Mouse (Mus musculus) heart, adult 18-20 months (tissue): ENCODE data around the gene Zic5. TPM values are rescaled to one million over a fixed set of nuclear protein-coding genes. Genes with fewer than 3 reads are reported as not detected.

ENCODE experiments used
- DNase-seq, 2 experiments: peaks; one replicate each; pipeline ENCODE4 v3.0.0; 2021 to 2022; ENCODE audit warnings: mixed read lengths in 1 of 2
- total RNA-seq, 2 experiments: library from RNA; stranded (reverse); gene quantifications; 2 replicates each; pipeline ENCODE4 v1.2.3; 2021

Zic5 gene
- total RNA-seq, 2 experiments from 2014 or later: not detected

DNA sequence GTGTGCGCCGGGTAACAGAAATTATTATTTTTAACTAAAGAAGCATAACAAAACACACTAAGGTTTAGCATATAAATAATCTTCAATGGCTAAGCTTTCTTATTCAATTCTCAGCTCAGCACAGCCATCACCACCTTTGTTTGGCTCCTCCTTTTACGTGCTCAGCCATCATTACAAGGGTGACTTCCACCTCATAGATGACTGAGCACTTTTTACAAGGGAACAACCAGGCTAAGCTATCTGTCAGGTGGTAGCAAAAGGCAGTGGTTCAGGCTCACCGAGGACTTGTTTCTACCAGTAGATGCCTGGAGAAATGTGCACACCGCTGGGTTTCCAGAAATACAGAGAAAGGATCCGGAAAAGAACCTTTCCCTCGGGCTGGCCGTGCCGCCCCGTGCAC, 31.4 kb downstream of the Zic5 start:
- no peak for DNase-seq

DNA sequence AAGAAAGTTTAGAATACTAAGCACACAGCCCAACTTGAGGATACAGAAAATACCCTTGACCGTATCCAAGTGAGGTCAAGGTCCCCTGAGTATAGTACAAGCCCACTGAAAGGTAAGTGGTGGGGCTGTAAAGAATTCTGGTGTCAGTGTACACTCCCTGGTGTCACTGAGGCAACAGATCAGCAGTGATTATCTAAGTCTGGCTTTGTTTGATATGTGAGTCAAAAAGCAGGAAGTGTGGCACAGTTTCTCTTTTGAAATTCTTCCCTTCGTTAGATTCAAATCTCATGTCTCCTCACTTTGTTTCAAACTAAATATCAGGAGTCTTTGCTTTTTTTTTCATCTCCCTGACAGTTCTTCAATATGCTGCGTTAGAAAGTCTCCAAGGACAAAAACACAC, 32.9 kb downstream of the Zic5 start:
- DNase-seq: no peak

- no peak for DNase-seq
Observed at GRCm38 (mm10) chr14:122427654-122428053, 37.8 kb downstream of the Zic5 start.

DNA sequence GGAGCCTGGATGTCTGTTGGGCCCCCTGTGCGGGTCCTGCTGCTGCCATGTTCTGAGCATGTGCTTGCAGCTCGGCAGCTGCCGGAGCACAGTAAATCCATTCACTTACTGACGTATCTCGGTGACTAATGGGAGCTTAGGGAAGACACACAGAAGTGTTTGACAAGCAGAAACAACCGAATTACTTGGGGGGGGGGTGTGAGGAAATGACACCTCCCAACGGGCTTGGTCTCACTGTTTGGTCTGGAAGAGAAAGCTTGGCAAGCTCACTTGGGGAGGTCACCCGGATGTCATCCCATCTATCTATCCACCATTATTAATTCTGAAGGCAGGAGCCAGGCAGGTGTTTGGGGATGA, 38.3 kb downstream of the Zic5 start:
- no peak for DNase-seq

GRCm38 (mm10) chr14:122426529-122427203, 38.8 kb downstream of the Zic5 start:
- no peak for DNase-seq

DNA sequence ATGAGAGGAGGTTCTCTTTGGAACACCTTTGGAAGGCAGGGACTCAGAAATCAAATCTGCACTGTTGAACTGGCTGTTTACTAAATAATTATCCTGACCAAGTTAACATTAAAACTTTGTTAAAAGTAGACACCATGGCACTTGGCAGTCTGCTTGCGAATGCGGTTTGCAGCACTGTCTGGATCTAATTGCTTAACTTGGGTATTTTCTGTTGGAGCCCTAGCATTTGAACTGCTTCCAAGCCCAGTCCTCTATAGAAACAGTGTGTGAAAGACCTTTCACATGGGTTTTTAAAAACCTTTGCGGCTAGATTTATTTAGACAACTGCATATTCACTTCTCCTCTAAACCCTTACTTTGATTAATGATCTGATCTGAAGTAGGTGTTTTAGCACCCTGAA, 41.0 kb downstream of the Zic5 start:
- DNase-seq: no peak

GRCm38 (mm10) chr14:122416166-122416771, 49.2 kb downstream of the Zic5 start:
- DNase-seq: no peak

GRCm38 (mm10) chr14:122414786-122415185, 50.7 kb downstream of the Zic5 start:
- DNase-seq: no peak

DNA sequence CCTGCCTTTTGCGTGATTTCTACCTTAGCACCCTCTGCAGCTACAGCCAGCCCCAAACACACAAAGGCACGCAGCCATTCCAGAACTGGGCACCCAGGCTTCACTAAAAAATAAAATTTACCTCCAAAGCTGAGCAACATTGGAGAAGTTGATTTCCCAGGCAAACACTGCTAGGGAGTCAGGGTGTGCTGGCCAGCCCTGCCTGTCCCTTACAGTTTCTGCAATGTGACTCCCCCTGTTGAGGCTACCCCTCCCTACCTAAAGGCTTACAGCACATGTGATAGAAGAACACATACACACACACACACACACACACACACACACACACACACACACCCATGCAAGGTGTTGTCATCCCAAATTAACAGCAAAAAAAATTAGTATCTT, 51.9 kb downstream of the Zic5 start:
- DNase-seq: no peak

- DNase-seq: no peak
Observed at GRCm38 (mm10) chr14:122412841-122413541, 52.5 kb downstream of the Zic5 start.

Other genes starting within 250 kb of the Zic5 start
- not detected for gene Gm5089, start 14.6 kb downstream of the Zic5 start, total RNA-seq
- not detected for gene Zic2, start 9.8 kb upstream of the Zic5 start, total RNA-seq
- gene Gm10837, start 24.9 kb upstream of the Zic5 start, total RNA-seq: not detected
- gene Pcca, start 68.6 kb upstream of the Zic5 start, total RNA-seq: 100 to 1,000 TPM in 1 of 2 experiments, 10 to 100 TPM in 1; 98.8 to 103 TPM